Mouse (Mus musculus): Measurements from ENCODE around the gene Slain1.

GRCm38 (mm10) chr14:103706347-103706746 lies 56.3 kb downstream of the Slain1 start:
- TF ChIP-seq CTCF (IDR thresholded peaks at IDR 0.05; ENCODE audit: insufficient read depth, low read length) (no peak), POLR2A (IDR thresholded peaks at IDR 0.05; ENCODE audit: borderline replicate concordance, extremely low read depth, low read depth, low read length) (no peak)

Data from lung, adult 2 months (tissue).